Mouse (Mus musculus): Measurements from ENCODE around the gene Plaa. TPM values are rescaled to one million over a fixed set of nuclear protein-coding genes. Genes with fewer than 3 reads are reported as not detected.

The Plaa gene
- polyA plus RNA-seq, 1 experiment from 2014 or later = 96.4 TPM

DNA sequence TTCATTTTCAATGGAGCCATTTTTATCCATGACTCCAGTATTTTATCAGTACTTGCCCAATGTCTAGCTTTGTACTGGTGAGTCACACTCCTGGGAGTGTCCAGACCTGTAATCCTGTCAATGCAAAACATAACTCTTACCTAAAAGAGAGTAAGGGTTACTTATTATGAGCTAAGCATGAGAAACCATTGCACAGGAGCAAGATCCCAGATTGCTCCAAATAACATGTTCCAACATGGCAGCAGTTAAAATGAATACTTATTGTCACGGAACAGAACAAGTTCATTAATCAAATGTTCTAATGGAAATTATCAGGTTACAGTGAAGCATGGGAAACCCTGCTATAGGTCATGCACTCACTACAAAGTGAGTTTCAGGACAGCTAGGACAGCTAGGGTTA, 42.7 kb downstream of the Plaa start:
- DNase-seq (ENCODE audit: low spot score) (no peak), ATAC-seq (ENCODE audit: low FRiP score) (no peak)
- H3K27ac ChIP-seq (ENCODE audit: low read depth, low read length) = no peak overlapping the region
- no peaks in the 10 kb centered on the region for H3K27me3 ChIP-seq (ENCODE audit: control insufficient read depth, insufficient read depth, low read length)
- no peak overlapping the region for H3K9ac ChIP-seq (ENCODE audit: low read depth, low read length)
- no peak overlapping the region for H3K4me3 ChIP-seq (ENCODE audit: low read depth, low read length)
- 74% methylated on average over 1 of the region's 1 CpGs for WGBS
- no peaks in the 10 kb centered on the region for H3K36me3 ChIP-seq (ENCODE audit: control insufficient read depth, insufficient read depth, low read length)
- H3K9me3 ChIP-seq (ENCODE audit: control insufficient read depth, low read length) = no peaks in the 10 kb centered on the region
- no peak overlapping the region for H3K4me2 ChIP-seq (replicated peaks; ENCODE audit: low read depth, low read length)
- no peaks in the 10 kb centered on the region for H3K4me1 ChIP-seq (replicated peaks; ENCODE audit: control insufficient read depth, insufficient read depth, low read length)

DNA sequence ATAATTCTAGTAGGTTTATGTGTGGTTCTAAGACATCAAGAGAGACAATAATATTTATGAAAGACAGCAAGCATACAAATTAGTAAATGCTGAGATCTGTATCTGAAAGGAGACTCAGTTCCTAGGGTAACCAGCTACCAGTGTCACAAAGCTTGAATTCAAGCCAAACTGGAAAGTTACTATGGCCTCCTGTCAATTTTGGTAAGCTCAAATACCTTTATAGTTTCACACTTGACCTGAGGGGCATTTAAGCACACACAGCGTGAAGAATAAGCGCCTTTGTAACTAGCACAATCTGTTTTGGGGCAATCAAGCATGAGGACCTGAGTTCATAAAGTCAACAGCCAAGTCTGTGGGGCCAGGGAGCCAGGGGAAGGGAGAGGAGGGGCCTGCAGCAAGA, 43.8 kb downstream of the Plaa start:
- no peak overlapping the region for H3K4me3 ChIP-seq (ENCODE audit: low read depth, low read length)
- WGBS = 50% methylated on average over 2 of the region's 2 CpGs
- ATAC-seq (ENCODE audit: low FRiP score) (no peak), DNase-seq (ENCODE audit: low spot score) (no peak)
- no peaks in the 10 kb centered on the region for H3K9me3 ChIP-seq (ENCODE audit: control insufficient read depth, low read length)
- no peaks in the 10 kb centered on the region for H3K4me1 ChIP-seq (replicated peaks; ENCODE audit: control insufficient read depth, insufficient read depth, low read length)
- H3K4me2 ChIP-seq (replicated peaks; ENCODE audit: low read depth, low read length) = no peak overlapping the region
- no peaks in the 10 kb centered on the region for H3K36me3 ChIP-seq (ENCODE audit: control insufficient read depth, insufficient read depth, low read length)
- no peak overlapping the region for H3K9ac ChIP-seq (ENCODE audit: low read depth, low read length)
- H3K27ac ChIP-seq (ENCODE audit: low read depth, low read length) = no peak overlapping the region
- H3K27me3 ChIP-seq (ENCODE audit: control insufficient read depth, insufficient read depth, low read length) = no peaks in the 10 kb centered on the region

DNA sequence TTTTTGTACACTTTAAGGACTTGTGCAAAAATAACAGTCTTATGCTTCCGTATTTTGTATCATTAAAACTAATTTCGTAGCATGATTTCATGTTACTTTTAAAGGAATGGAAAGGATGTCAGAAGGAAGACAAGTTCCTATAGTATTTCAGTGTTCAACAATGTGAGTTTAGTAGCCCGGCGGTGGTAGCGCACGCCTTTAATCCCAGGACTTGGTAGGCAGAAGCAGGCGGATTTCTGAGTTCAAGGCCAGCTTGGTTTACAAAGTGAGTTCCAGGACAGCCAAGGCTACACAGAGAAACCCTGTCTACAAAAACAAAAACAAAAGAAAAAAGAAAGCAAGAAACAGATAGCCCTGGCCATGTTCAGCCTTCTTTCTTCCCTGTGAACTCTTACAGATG, 45.9 kb downstream of the Plaa start:
- Histone ChIP-seq H3K36me3 (ENCODE audit: control insufficient read depth, insufficient read depth, low read length) (no peaks in the 10 kb centered on the region), H3K27ac (ENCODE audit: low read depth, low read length) (no peak overlapping the region), H3K27me3 (ENCODE audit: control insufficient read depth, insufficient read depth, low read length) (no peaks in the 10 kb centered on the region), H3K9me3 (ENCODE audit: control insufficient read depth, low read length) (no peaks in the 10 kb centered on the region), H3K4me1 (replicated peaks; ENCODE audit: control insufficient read depth, insufficient read depth, low read length) (no peaks in the 10 kb centered on the region), H3K4me2 (replicated peaks; ENCODE audit: low read depth, low read length) (no peak overlapping the region), H3K9ac (ENCODE audit: low read depth, low read length) (no peak overlapping the region), H3K4me3 (ENCODE audit: low read depth, low read length) (no peak overlapping the region)
- ATAC-seq (ENCODE audit: low FRiP score) = peak; percentile 8
- no peak for DNase-seq (ENCODE audit: low spot score)
- WGBS = 74% methylated on average over 7 of the region's 7 CpGs

DNA sequence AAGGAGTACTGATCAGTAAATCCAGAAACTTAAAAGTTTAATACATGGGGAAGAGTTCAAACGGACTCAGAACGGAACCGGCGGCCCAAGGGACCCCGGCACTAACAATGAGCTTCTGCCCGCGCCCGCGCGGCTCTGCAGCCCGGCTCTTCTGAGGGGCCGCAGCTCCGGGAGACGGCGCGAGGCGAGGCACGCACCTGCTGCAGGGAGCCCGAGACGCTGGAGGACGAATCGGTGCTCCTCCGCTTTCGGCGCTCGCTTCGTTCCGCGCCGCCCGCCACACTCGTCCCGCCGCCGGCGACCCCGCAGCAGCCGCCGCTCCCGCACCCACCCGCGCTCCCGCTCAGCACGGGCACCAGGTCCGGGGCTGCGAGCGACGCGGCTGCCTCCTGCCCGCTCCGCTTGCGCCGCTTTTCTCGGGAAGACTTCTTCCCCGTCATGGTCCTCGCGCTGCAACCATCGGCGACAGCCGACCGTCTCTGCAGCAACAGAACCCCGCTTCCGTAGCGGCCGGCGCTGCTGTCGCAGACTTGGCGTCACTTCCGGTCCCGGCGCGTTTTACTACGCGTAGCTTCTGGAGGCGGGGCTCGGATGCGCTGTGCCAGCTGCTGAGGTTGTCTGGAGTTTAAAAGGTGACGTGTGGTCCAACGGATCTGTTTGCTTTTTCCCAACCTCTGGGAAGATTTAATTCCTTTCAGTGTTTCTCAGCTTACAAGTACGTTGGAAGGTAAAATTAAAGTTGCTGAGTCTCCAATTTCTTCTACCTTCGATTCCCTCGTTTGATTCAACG, 46.6 kb downstream of the Plaa start, which contains the start of the genes Gm10306 and Caap1:
TSS of gene Gm10306 (plus strand) at position 282 of the 790 bp plus-strand sequence.
TSS of gene Caap1 (minus strand) at position 532 of the 790 bp plus-strand sequence.
- ATAC-seq (ENCODE audit: low FRiP score) (peak; percentile 97), DNase-seq (ENCODE audit: low spot score) (peak; percentile 98)
- WGBS = 1% methylated on average over 75 of the region's 83 CpGs
- peak within 1 kb of the TSS; percentile 89 for H3K9ac ChIP-seq (ENCODE audit: low read depth, low read length)
- H3K4me1 ChIP-seq (replicated peaks; ENCODE audit: control insufficient read depth, insufficient read depth, low read length) = no peaks in the 10 kb centered on the region
- no peaks in the 10 kb centered on the region for H3K9me3 ChIP-seq (ENCODE audit: control insufficient read depth, low read length)
- H3K27me3 ChIP-seq (ENCODE audit: control insufficient read depth, insufficient read depth, low read length) = no peaks in the 10 kb centered on the region
- peak within 1 kb of the TSS; percentile 94 for H3K4me3 ChIP-seq (ENCODE audit: low read depth, low read length)
- peak within 1 kb of the TSS; percentile 45 for H3K4me2 ChIP-seq (replicated peaks; ENCODE audit: low read depth, low read length)
- H3K36me3 ChIP-seq (ENCODE audit: control insufficient read depth, insufficient read depth, low read length) = no peaks in the 10 kb centered on the region
- H3K27ac ChIP-seq (ENCODE audit: low read depth, low read length) = peak within 1 kb of the TSS; percentile 77

DNA sequence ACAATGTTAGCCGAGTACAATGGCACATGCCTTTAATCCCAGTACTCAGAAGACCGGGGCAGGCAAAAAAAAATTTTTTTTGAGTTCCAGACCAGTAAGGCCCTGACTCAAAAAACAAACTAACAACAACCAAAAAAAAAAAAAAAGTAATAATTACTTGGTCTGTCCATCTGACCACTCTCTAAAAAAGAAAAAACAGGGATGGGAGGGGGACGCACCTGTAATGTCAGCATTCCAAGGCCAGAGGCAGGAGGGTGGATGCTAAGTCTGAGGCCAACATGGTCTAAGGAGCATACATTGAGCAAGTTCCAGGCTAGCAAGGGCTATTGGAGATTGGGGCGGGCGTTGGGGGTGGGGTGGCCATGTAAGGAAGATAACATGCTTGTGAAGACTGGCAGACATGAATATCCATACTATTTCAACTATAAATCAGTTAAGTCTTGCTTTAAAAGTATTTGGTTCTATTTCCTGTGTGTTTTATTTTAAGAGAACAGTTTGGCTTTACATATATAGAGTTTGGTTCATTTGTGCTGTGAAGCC, 48.0 kb downstream of the Plaa start:
- no peaks in the 10 kb centered on the region for H3K27me3 ChIP-seq (ENCODE audit: control insufficient read depth, insufficient read depth, low read length)
- ATAC-seq (ENCODE audit: low FRiP score) (no peak), DNase-seq (ENCODE audit: low spot score) (no peak)
- no peak overlapping the region for H3K9ac ChIP-seq (ENCODE audit: low read depth, low read length)
- H3K4me3 ChIP-seq (ENCODE audit: low read depth, low read length) = no peak overlapping the region
- no peak overlapping the region for H3K27ac ChIP-seq (ENCODE audit: low read depth, low read length)
- 89% methylated on average over 5 of the region's 5 CpGs for WGBS
- H3K36me3 ChIP-seq (ENCODE audit: control insufficient read depth, insufficient read depth, low read length) = no peaks in the 10 kb centered on the region
- H3K4me2 ChIP-seq (replicated peaks; ENCODE audit: low read depth, low read length) = peak overlapping the region; percentile 45
- H3K4me1 ChIP-seq (replicated peaks; ENCODE audit: control insufficient read depth, insufficient read depth, low read length) = no peaks in the 10 kb centered on the region
- H3K9me3 ChIP-seq (ENCODE audit: control insufficient read depth, low read length) = no peaks in the 10 kb centered on the region

DNA sequence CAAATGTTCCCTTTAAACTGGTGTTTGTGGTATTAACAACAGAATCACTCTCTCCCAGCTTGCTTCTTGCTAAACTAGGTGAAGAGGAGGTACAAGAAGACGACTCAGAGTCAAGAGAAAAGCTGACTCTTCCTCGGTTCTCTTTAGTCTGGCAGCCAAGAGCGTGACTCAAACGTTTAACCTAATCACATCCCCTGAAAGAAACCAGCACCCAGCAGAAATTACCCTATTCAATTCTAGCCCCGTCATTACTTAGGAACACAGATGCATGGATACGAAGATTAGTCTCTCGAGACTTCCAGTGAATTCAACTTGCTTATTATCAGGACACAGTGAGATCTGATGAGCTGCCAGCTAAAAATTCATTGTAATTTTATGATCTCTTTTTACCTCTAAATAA, 58.7 kb downstream of the Plaa start:
- Histone ChIP-seq H3K27ac (ENCODE audit: low read depth, low read length) (no peak overlapping the region), H3K4me3 (ENCODE audit: low read depth, low read length) (no peak overlapping the region), H3K9ac (ENCODE audit: low read depth, low read length) (no peak overlapping the region), H3K9me3 (ENCODE audit: control insufficient read depth, low read length) (no peaks in the 10 kb centered on the region), H3K4me1 (replicated peaks; ENCODE audit: control insufficient read depth, insufficient read depth, low read length) (no peaks in the 10 kb centered on the region), H3K4me2 (replicated peaks; ENCODE audit: low read depth, low read length) (no peak overlapping the region), H3K27me3 (ENCODE audit: control insufficient read depth, insufficient read depth, low read length) (no peaks in the 10 kb centered on the region), H3K36me3 (ENCODE audit: control insufficient read depth, insufficient read depth, low read length) (no peaks in the 10 kb centered on the region)
- ATAC-seq (ENCODE audit: low FRiP score) (no peak), DNase-seq (ENCODE audit: low spot score) (no peak)
- 78% methylated on average over 7 of the region's 7 CpGs for WGBS

DNA sequence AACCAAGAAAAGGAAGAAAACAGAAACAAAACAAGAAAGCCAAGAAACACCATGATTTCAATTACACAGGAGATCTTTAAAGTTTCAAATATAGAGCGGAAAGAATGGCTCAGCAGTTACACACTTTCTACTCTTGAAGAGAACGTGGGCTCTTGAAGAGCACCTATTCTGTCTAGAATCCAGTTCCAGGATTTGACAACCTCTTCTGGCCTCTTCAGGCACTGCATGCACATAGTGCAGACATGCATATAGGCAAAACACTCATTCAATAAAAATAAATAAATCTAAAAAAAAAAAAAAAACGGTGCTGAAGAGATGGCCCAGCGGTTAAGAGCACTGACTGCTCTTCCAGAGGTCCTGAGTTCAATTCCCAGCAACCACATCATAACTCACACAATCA, 60.0 kb downstream of the Plaa start:
- Histone ChIP-seq H3K4me1 (replicated peaks; ENCODE audit: control insufficient read depth, insufficient read depth, low read length) (no peaks in the 10 kb centered on the region), H3K9me3 (ENCODE audit: control insufficient read depth, low read length) (no peaks in the 10 kb centered on the region), H3K27me3 (ENCODE audit: control insufficient read depth, insufficient read depth, low read length) (no peaks in the 10 kb centered on the region), H3K36me3 (ENCODE audit: control insufficient read depth, insufficient read depth, low read length) (no peaks in the 10 kb centered on the region), H3K4me2 (replicated peaks; ENCODE audit: low read depth, low read length) (no peak overlapping the region), H3K4me3 (ENCODE audit: low read depth, low read length) (no peak overlapping the region), H3K27ac (ENCODE audit: low read depth, low read length) (no peak overlapping the region), H3K9ac (ENCODE audit: low read depth, low read length) (no peak overlapping the region)
- no peak for ATAC-seq (ENCODE audit: low FRiP score)
- WGBS = 93% methylated on average over 4 of the region's 4 CpGs
- no peak for DNase-seq (ENCODE audit: low spot score)

DNA sequence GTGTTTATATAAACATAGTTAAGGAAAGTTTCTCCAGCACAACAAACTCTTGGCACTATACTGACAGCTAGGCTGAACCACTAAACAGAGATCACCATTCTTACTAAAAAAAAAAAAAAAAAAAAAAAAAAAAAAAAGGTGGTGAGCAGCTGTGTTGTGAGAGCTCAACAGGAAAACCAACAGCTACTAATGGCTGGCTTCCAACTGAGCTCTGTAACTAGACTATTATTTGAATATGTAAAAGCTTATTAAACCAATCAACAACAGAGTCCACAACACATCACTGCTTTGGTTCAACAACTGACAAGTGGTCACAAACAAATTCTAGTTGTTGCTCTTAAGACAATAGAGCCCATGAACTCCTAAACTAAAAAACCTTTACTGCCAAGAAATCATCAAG, 69.8 kb downstream of the Plaa start:
- H3K9ac ChIP-seq (ENCODE audit: low read depth, low read length) = no peak overlapping the region
- H3K9me3 ChIP-seq (ENCODE audit: control insufficient read depth, low read length) = no peaks in the 10 kb centered on the region
- no peaks in the 10 kb centered on the region for H3K4me1 ChIP-seq (replicated peaks; ENCODE audit: control insufficient read depth, insufficient read depth, low read length)
- H3K36me3 ChIP-seq (ENCODE audit: control insufficient read depth, insufficient read depth, low read length) = no peaks in the 10 kb centered on the region
- H3K4me3 ChIP-seq (ENCODE audit: low read depth, low read length) = no peak overlapping the region
- H3K4me2 ChIP-seq (replicated peaks; ENCODE audit: low read depth, low read length) = no peak overlapping the region
- H3K27ac ChIP-seq (ENCODE audit: low read depth, low read length) = no peak overlapping the region
- DNase-seq (ENCODE audit: low spot score) (no peak), ATAC-seq (ENCODE audit: low FRiP score) (no peak)
- no peaks in the 10 kb centered on the region for H3K27me3 ChIP-seq (ENCODE audit: control insufficient read depth, insufficient read depth, low read length)

DNA sequence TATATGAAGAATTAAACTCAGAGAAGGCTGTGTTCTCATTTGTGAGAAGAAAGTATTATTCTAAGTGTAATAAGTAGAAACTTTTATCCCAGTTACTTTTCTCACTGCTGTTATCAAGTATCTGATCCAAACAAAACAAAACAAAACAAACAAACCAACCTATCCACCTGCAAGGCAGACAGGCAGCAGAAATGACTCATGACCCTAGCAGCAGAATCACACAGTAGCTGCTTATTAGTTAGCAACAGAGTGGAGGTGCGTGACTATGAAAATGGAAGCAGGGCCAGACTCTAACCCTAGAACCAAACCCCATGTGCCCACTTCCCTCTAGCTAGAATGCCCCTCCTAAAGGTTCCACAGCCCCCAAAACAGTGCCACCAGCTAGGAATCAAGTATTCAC, 73.6 kb downstream of the Plaa start:
- no peak for ATAC-seq (ENCODE audit: low FRiP score)
- H3K27ac ChIP-seq (ENCODE audit: low read depth, low read length) = no peak overlapping the region
- whole genome bisulfite sequencing = 86% methylated on average over 1 of the region's 1 CpGs

More for the DNA sequence above, 73.6 kb downstream of the Plaa start:
- H3K9ac ChIP-seq (ENCODE audit: low read depth, low read length) = no peak overlapping the region
- H3K27me3 ChIP-seq (ENCODE audit: control insufficient read depth, insufficient read depth, low read length) = no peaks in the 10 kb centered on the region
- H3K9me3 ChIP-seq (ENCODE audit: control insufficient read depth, low read length) = no peaks in the 10 kb centered on the region
- no peak overlapping the region for H3K4me3 ChIP-seq (ENCODE audit: low read depth, low read length)
- H3K4me2 ChIP-seq (replicated peaks; ENCODE audit: low read depth, low read length) = no peak overlapping the region
- no peak for DNase-seq (ENCODE audit: low spot score)
- H3K4me1 ChIP-seq (replicated peaks; ENCODE audit: control insufficient read depth, insufficient read depth, low read length) = no peaks in the 10 kb centered on the region
- H3K36me3 ChIP-seq (ENCODE audit: control insufficient read depth, insufficient read depth, low read length) = no peaks in the 10 kb centered on the region
